8 mouse cellular contexts compared by ENCODE assay signal in the genomic region with DNA sequence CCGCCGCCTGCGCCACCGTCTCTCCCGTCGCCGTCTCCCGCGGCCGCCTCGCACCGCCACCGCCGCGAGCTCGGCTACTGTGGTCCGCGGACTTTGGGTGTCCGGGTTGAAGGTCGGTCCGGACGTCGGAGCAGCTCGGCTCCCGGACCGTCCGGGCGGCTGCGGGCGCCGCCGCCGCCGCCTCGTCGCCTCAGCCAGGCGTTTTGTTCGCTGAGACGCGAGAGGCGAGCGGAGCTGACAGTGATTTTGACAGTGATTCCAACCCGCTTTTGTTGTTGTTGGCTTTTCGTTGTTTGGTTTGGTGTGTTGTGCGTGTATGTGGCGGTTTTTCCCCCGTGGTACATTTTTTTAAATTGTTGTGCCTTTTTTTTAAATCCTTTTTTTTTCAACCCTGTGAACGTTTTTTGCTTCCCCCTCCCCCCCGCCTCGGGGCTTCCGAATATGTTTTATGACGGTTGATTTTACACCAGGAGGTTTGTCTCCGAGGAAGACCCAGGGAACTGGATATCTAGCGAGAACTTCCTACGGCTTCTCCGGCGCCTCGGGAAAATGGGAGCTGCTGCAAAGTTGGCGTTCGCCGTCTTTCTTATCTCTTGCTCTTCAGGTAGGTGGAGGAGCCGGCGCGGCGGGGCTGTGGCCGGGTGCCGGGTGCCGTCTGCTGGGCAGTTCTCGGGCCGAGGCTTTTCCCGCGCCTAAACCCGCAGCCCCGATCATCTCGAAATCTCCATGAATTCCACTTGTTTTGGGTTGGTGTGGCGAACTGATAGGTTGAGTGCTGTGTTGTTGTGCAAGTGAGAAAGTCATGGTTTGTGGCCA. TPM values are rescaled to one million over a fixed set of nuclear protein-coding genes. Genes with fewer than 3 reads are reported as not detected.
DNase-seq lines count a peak whose midpoint lies in the region; ATAC-seq and TF ChIP-seq lines count a peak whose summit lies in the region.

No protein-coding gene starts in this region.

- peak overlapping the region; percentile 81 for H3K9ac ChIP-seq in ES-E14 (ENCODE audit: insufficient read depth, low read depth, low read length, poor library complexity, severe bottlenecking)
- peak overlapping the region; percentile 98 for H3K9ac ChIP-seq in forebrain, embryonic 15.5 days (replicated peaks)
- H3K9ac ChIP-seq in lung, embryonic 16.5 days (ENCODE audit: low read length), result peak overlapping the region; percentile 94

- no peaks in the 10 kb centered on the region for H3K36me3 ChIP-seq in ES-E14 (ENCODE audit: control insufficient read depth, insufficient read depth, low read length, poor library complexity, severe bottlenecking)
- no peaks in the 10 kb centered on the region for H3K36me3 ChIP-seq in forebrain, embryonic 15.5 days
- no peaks in the 10 kb centered on the region for H3K36me3 ChIP-seq in lung, embryonic 16.5 days (ENCODE audit: control insufficient read depth, insufficient read depth, low read length)

- H3K4me3 ChIP-seq in ES-E14 (ENCODE audit: insufficient read depth in 1 of 2, low read depth in 1 of 2, low read length in 2 of 2, poor library complexity in 1 of 2, severe bottlenecking in 1 of 2), result peak overlapping the region; percentile 82 to 85
- peak overlapping the region; percentile 94 for H3K4me3 ChIP-seq in forebrain, embryonic 15.5 days
- peak overlapping the region; percentile 94 for H3K4me3 ChIP-seq in lung, embryonic 16.5 days (ENCODE audit: low read length)

- peak; percentile 7 for DNase-seq in ES-E14 (ENCODE audit: low read depth, low spot score)
- DNase-seq in c-Kit-positive CD71-positive TER-119-positive erythroid progenitor cells, embryonic 14.5 days (ENCODE audit: low spot score), result peak; percentile 18
- DNase-seq in heart, postnatal 25 days (ENCODE audit: low spot score), result peak; percentile 4
- peak; percentile 32 to 55 for DNase-seq in layer of hippocampus, postnatal 10 days (ENCODE audit: low spot score in 2 of 2)
- DNase-seq in ovary, postnatal 14 days (ENCODE audit: low spot score), result peak; percentile 31
- DNase-seq in thymus, postnatal 36 days, result peak; percentile 19 to 23

- intact Hi-C loops in heart, postnatal 25 days (cut with DNase I), result loop anchor here (5.0 to 10.0 kb wide), 4 partner anchors 68 to 812 kb away; partner anchors contain the start of gene Epc2

- H3K9me3 ChIP-seq in ES-E14 (ENCODE audit: control insufficient read depth, insufficient read depth, low read depth, low read length), result no peaks in the 10 kb centered on the region
- H3K9me3 ChIP-seq in forebrain, embryonic 15.5 days, result no peaks in the 10 kb centered on the region
- no peaks in the 10 kb centered on the region for H3K9me3 ChIP-seq in lung, embryonic 16.5 days (ENCODE audit: control insufficient read depth, low read length)

- 0 out of 2 replicates have a peak overlapping the region, but pooled peaks have one; percentile 15 for H3K27ac ChIP-seq in ES-E14 (ENCODE audit: insufficient read depth, low read depth, low read length, poor library complexity, severe bottlenecking)
- H3K27ac ChIP-seq in forebrain, embryonic 15.5 days (replicated peaks), result peak overlapping the region; percentile 98
- H3K27ac ChIP-seq in lung, embryonic 16.5 days (ENCODE audit: low read length), result peak overlapping the region; percentile 97

- no peaks in the 10 kb centered on the region for H3K27me3 ChIP-seq in forebrain, embryonic 15.5 days
- no peaks in the 10 kb centered on the region for H3K27me3 ChIP-seq in lung, embryonic 16.5 days (ENCODE audit: control insufficient read depth, insufficient read depth, low read depth, low read length)

- H3K4me1 ChIP-seq in ES-E14 (ENCODE audit: control insufficient read depth in 2 of 2, insufficient read depth in 2 of 2, low read length in 2 of 2, poor library complexity in 1 of 2), result peaks cover 0 to 2% of the 10 kb centered on the region in 2 experiments; a peak in 1 of 4 replicates
- H3K4me1 ChIP-seq in forebrain, embryonic 15.5 days, result peaks cover 29% of the 10 kb centered on the region
- H3K4me1 ChIP-seq in lung, embryonic 16.5 days (replicated peaks; ENCODE audit: control insufficient read depth, insufficient read depth, low read length), result peaks cover 6% of the 10 kb centered on the region; the same call in 1 of the 2 replicates

- ATAC-seq in forebrain, embryonic 15.5 days (replicated peaks), result no peak
- peak; percentile 63 for ATAC-seq in lung, embryonic 16.5 days (ENCODE audit: low read depth)

- WGBS in forebrain, embryonic 15.5 days, result under 1% methylated on average over 73 of the region's 76 CpGs
- under 1% methylated on average over 71 of the region's 76 CpGs for WGBS in lung, embryonic 16.5 days

- in situ Hi-C loops in ES-E14 (cut with MboI; ENCODE audit: low sequenced_read_pairs in 2 of 2, unreplicated experiment in 2 of 2), result no loop called here

- peak overlapping the region; percentile 71 for H3K4me2 ChIP-seq in forebrain, embryonic 15.5 days (replicated peaks)
- H3K4me2 ChIP-seq in lung, embryonic 16.5 days (ENCODE audit: low read depth, low read length), result peak overlapping the region; percentile 81

TF ChIP-seq in ES-E14, 5 proteins besides CTCF, POLR2A, EP300 and RAD21:
- no peak for TF ChIP-seq CHD2 (IDR thresholded peaks at IDR 0.05; ENCODE audit: low read depth, low read length)
- TF ChIP-seq HCFC1 (IDR thresholded peaks at IDR 0.05; ENCODE audit: borderline replicate concordance, insufficient read depth, low read length), result peak; percentile 59; the same call in 1 of the 2 replicates

RNA-seq across cellular contexts. Expression of gene Acvr2a, which starts 0.5 kb away (rescaled TPM):
- 12.7 and 16.2 TPM in 2 replicates for total RNA-seq in ES-E14 (2012; rRNA removed)
- 41.7 and 44.7 TPM in 2 replicates for polyA plus RNA-seq in forebrain, embryonic 15.5 days (2015; fragmentation: Nextera tagmentation; extraction: Ambion mirVana)
- 10 to 100 TPM; 15.5 to 16.6 TPM for total RNA-seq in heart, postnatal 25 days (2021)
- 10 to 100 TPM; 50.6 to 52.3 TPM for total RNA-seq in layer of hippocampus, postnatal 10 days (2021)
- 13.8 and 14.5 TPM in 2 replicates for polyA plus RNA-seq in lung, embryonic 16.5 days (2015; fragmentation: Nextera tagmentation; extraction: Ambion mirVana)

Comparison
In these comparisons a context has a peak if more than half of its experiments do, and no peak if none do; other contexts are left out.
1. H3K27ac ChIP-seq: peak in every context shown above with its lines; median percentile 98 in forebrain, embryonic 15.5 days; 97 in lung, embryonic 16.5 days; 15 in ES-E14.